Mouse (Mus musculus) limb, embryonic 13.5 days (tissue): ENCODE measurements at regions not wholly inside any gene's neighbourhood (a gene's known extent, or its start where the extent isn't known, plus 50 kb on each side); places are given as distances from the start of the nearest gene placed in this dataset.

Source experiments
- ATAC-seq: fragments of 200-750 bp; cut with Nextera tagmentation; 2 replicates; pipeline ENCODE4 v1.8.0; 2017; ENCODE audit warnings: low read depth, moderate number of reproducible peaks, moderate TSS enrichment; ENCODE audit not compliant: low FRiP score
- H3K27ac ChIP-seq: fragments of 300-500 bp; sonication (generic); 2 replicates; pipeline ENCODE4 v1.5.1; 2015; ENCODE audit warnings: inconsistent platforms, mild to moderate bottlenecking, moderate library complexity
- H3K27me3 ChIP-seq: fragments of 300-500 bp; sonication (generic); 2 replicates; pipeline ENCODE4 v1.6.1; 2015; ENCODE audit warnings: mild to moderate bottlenecking, inconsistent platforms
- H3K36me3 ChIP-seq: fragments of 300-500 bp; sonication (generic); 2 replicates; pipeline ENCODE4 v1.6.1; 2015; ENCODE audit warnings: inconsistent platforms, mild to moderate bottlenecking, moderate library complexity
- H3K4me1 ChIP-seq: fragments of 300-500 bp; sonication (generic); 2 replicates; pipeline ENCODE4 v1.6.1; 2015; ENCODE audit warnings: inconsistent platforms
- H3K4me2 ChIP-seq: fragments of 300-500 bp; sonication (generic); replicated peaks from 2 replicates; pipeline ENCODE4 v1.6.1; 2015; ENCODE audit warnings: inconsistent platforms, mild to moderate bottlenecking, moderate library complexity
- H3K4me3 ChIP-seq: fragments of 300-500 bp; sonication (generic); 2 replicates; pipeline ENCODE4 v1.5.1; 2015; ENCODE audit warnings: moderate library complexity, mild to moderate bottlenecking, inconsistent platforms
- H3K9ac ChIP-seq: fragments of 300-500 bp; sonication (generic); 2 replicates; pipeline ENCODE4 v1.6.1; 2015; ENCODE audit warnings: mild to moderate bottlenecking, inconsistent platforms
- H3K9me3 ChIP-seq: fragments of 300-500 bp; sonication (generic); 2 replicates; pipeline ENCODE4 v1.6.1; 2016; ENCODE audit warnings: inconsistent platforms
- WGBS: fragments of 180-500 bp; shearing (Covaris S2); methylation state at CpG from one replicate; pipeline ENCODE4 v1.1.7; 2015; 5-methylcytosine and 5-hydroxymethylcytosine counted together

GRCm38 (mm10) chr9:80961818-80962217 is 496.5 kb upstream of the Impg1 start:
- no peak overlapping the region for H3K9ac ChIP-seq
- ATAC-seq = no peak
- H3K4me1 ChIP-seq = no peaks in the 10 kb centered on the region
- no peaks in the 10 kb centered on the region for H3K27me3 ChIP-seq
- H3K9me3 ChIP-seq = no peaks in the 10 kb centered on the region
- 81% methylated on average over 2 of the region's 2 CpGs for WGBS
- no peak overlapping the region for H3K4me3 ChIP-seq
- H3K36me3 ChIP-seq = no peaks in the 10 kb centered on the region
- H3K27ac ChIP-seq = no peak overlapping the region
- H3K4me2 ChIP-seq = no peak overlapping the region

- no peaks in the 10 kb centered on the region for H3K9me3 ChIP-seq
- no peak overlapping the region for H3K9ac ChIP-seq
- 57% methylated on average over 2 of the region's 2 CpGs for WGBS
- no peaks in the 10 kb centered on the region for H3K36me3 ChIP-seq
- ATAC-seq = no peak
- no peak overlapping the region for H3K4me2 ChIP-seq
- no peak overlapping the region for H3K27ac ChIP-seq
- no peak overlapping the region for H3K4me3 ChIP-seq
- H3K4me1 ChIP-seq = no peaks in the 10 kb centered on the region
- no peaks in the 10 kb centered on the region for H3K27me3 ChIP-seq
These were observed 477.7 kb upstream of the Impg1 start for GRCm38 (mm10) chr9:80942991-80943390.

- no peaks in the 10 kb centered on the region for H3K27me3 ChIP-seq
- H3K9ac ChIP-seq = no peak overlapping the region
- H3K36me3 ChIP-seq = no peaks in the 10 kb centered on the region
- no peak overlapping the region for H3K4me3 ChIP-seq
- no peak overlapping the region for H3K27ac ChIP-seq
- 61% methylated on average over 2 of the region's 2 CpGs for WGBS
- no peak overlapping the region for H3K4me2 ChIP-seq
- H3K9me3 ChIP-seq = no peaks in the 10 kb centered on the region
- ATAC-seq = no peak
- no peaks in the 10 kb centered on the region for H3K4me1 ChIP-seq
These were observed 476.1 kb upstream of the Impg1 start for GRCm38 (mm10) chr9:80941424-80941823.

- Histone ChIP-seq H3K4me2 (no peak overlapping the region), H3K27me3 (no peaks in the 10 kb centered on the region), H3K4me1 (no peaks in the 10 kb centered on the region), H3K36me3 (no peaks in the 10 kb centered on the region), H3K27ac (no peak overlapping the region), H3K9ac (no peak overlapping the region), H3K4me3 (no peak overlapping the region), H3K9me3 (no peaks in the 10 kb centered on the region)
- no peak for ATAC-seq
These were observed 473.0 kb upstream of the Impg1 start for GRCm38 (mm10) chr9:80938238-80938637.

GRCm38 (mm10) chr9:80930628-80931027 is 465.3 kb upstream of the Impg1 start:
- no peaks in the 10 kb centered on the region for H3K4me1 ChIP-seq
- no peak overlapping the region for H3K4me2 ChIP-seq
- H3K9ac ChIP-seq = no peak overlapping the region
- no peak for ATAC-seq
- WGBS = 57% methylated on average over 2 of the region's 2 CpGs
- no peaks in the 10 kb centered on the region for H3K36me3 ChIP-seq
- H3K27me3 ChIP-seq = no peaks in the 10 kb centered on the region
- no peak overlapping the region for H3K27ac ChIP-seq
- H3K9me3 ChIP-seq = no peaks in the 10 kb centered on the region
- no peak overlapping the region for H3K4me3 ChIP-seq

GRCm38 (mm10) chr9:80920304-80920703 is 455.0 kb upstream of the Impg1 start:
- Histone ChIP-seq H3K9ac (no peak overlapping the region), H3K4me3 (no peak overlapping the region), H3K27ac (no peak overlapping the region), H3K4me2 (no peak overlapping the region), H3K9me3 (no peaks in the 10 kb centered on the region), H3K4me1 (no peaks in the 10 kb centered on the region), H3K27me3 (no peaks in the 10 kb centered on the region), H3K36me3 (no peaks in the 10 kb centered on the region)
- no peak for ATAC-seq
- 88% methylated on average over 1 of the region's 1 CpGs for WGBS

GRCm38 (mm10) chr9:80913867-80914266 is 448.6 kb upstream of the Impg1 start:
- no peak overlapping the region for H3K4me3 ChIP-seq
- no peak overlapping the region for H3K27ac ChIP-seq
- no peak overlapping the region for H3K9ac ChIP-seq
- H3K9me3 ChIP-seq = no peaks in the 10 kb centered on the region
- no peaks in the 10 kb centered on the region for H3K36me3 ChIP-seq
- H3K4me2 ChIP-seq = no peak overlapping the region
- no peak for ATAC-seq
- H3K27me3 ChIP-seq = no peaks in the 10 kb centered on the region
- WGBS = 68% methylated on average over 2 of the region's 2 CpGs
- H3K4me1 ChIP-seq = no peaks in the 10 kb centered on the region

- Histone ChIP-seq H3K27me3 (no peaks in the 10 kb centered on the region), H3K27ac (no peak overlapping the region), H3K4me2 (no peak overlapping the region), H3K36me3 (no peaks in the 10 kb centered on the region), H3K9me3 (no peaks in the 10 kb centered on the region), H3K4me1 (no peaks in the 10 kb centered on the region), H3K4me3 (no peak overlapping the region), H3K9ac (no peak overlapping the region)
- no peak for ATAC-seq
These were observed 446.9 kb upstream of the Impg1 start for GRCm38 (mm10) chr9:80912177-80912576.

GRCm38 (mm10) chr9:80866807-80867206 is 401.5 kb upstream of the Impg1 start:
- no peak overlapping the region for H3K4me3 ChIP-seq
- H3K4me2 ChIP-seq = no peak overlapping the region
- H3K36me3 ChIP-seq = no peaks in the 10 kb centered on the region
- no peak overlapping the region for H3K9ac ChIP-seq
- no peak for ATAC-seq
- no peaks in the 10 kb centered on the region for H3K27me3 ChIP-seq
- no peaks in the 10 kb centered on the region for H3K9me3 ChIP-seq
- no peaks in the 10 kb centered on the region for H3K4me1 ChIP-seq
- WGBS = 72% methylated on average over 4 of the region's 4 CpGs
- no peak overlapping the region for H3K27ac ChIP-seq

GRCm38 (mm10) chr9:80858998-80859397 is 393.7 kb upstream of the Impg1 start:
- no peak for ATAC-seq
- Histone ChIP-seq H3K9ac (no peak overlapping the region), H3K4me3 (no peak overlapping the region), H3K4me1 (no peaks in the 10 kb centered on the region), H3K4me2 (no peak overlapping the region), H3K36me3 (no peaks in the 10 kb centered on the region), H3K9me3 (no peaks in the 10 kb centered on the region), H3K27me3 (no peaks in the 10 kb centered on the region), H3K27ac (no peak overlapping the region)
- WGBS = 45% methylated on average over 2 of the region's 2 CpGs

- no peak overlapping the region for H3K9ac ChIP-seq
- H3K4me3 ChIP-seq = no peak overlapping the region
- WGBS = 60% methylated on average over 3 of the region's 3 CpGs
- no peak overlapping the region for H3K4me2 ChIP-seq
- H3K27me3 ChIP-seq = no peaks in the 10 kb centered on the region
- H3K27ac ChIP-seq = no peak overlapping the region
- no peaks in the 10 kb centered on the region for H3K9me3 ChIP-seq
- no peak for ATAC-seq
- no peaks in the 10 kb centered on the region for H3K4me1 ChIP-seq
- H3K36me3 ChIP-seq = no peaks in the 10 kb centered on the region
These were observed 382.9 kb upstream of the Impg1 start for GRCm38 (mm10) chr9:80848190-80848589.

GRCm38 (mm10) chr9:80832808-80833207 is 367.5 kb upstream of the Impg1 start:
- Histone ChIP-seq H3K9me3 (no peaks in the 10 kb centered on the region), H3K36me3 (no peaks in the 10 kb centered on the region), H3K4me2 (no peak overlapping the region), H3K27me3 (no peaks in the 10 kb centered on the region), H3K4me1 (no peaks in the 10 kb centered on the region), H3K4me3 (no peak overlapping the region), H3K27ac (no peak overlapping the region), H3K9ac (no peak overlapping the region)
- no peak for ATAC-seq
- WGBS = 85% methylated on average over 2 of the region's 2 CpGs

- no peak for ATAC-seq
- Histone ChIP-seq H3K27ac (no peak overlapping the region), H3K4me1 (no peaks in the 10 kb centered on the region), H3K27me3 (no peaks in the 10 kb centered on the region), H3K9ac (no peak overlapping the region), H3K36me3 (no peaks in the 10 kb centered on the region), H3K4me3 (no peak overlapping the region), H3K4me2 (no peak overlapping the region), H3K9me3 (no peaks in the 10 kb centered on the region)
- WGBS = 65% methylated on average over 1 of the region's 1 CpGs
These were observed 360.1 kb upstream of the Impg1 start for GRCm38 (mm10) chr9:80825346-80825745.

GRCm38 (mm10) chr9:80820066-80820465 is 354.8 kb upstream of the Impg1 start:
- H3K27me3 ChIP-seq = no peaks in the 10 kb centered on the region
- H3K4me1 ChIP-seq = no peaks in the 10 kb centered on the region
- H3K9ac ChIP-seq = no peak overlapping the region
- no peak for ATAC-seq
- no peak overlapping the region for H3K27ac ChIP-seq
- WGBS = 83% methylated on average over 3 of the region's 3 CpGs
- H3K4me3 ChIP-seq = no peak overlapping the region
- H3K9me3 ChIP-seq = no peaks in the 10 kb centered on the region
- H3K4me2 ChIP-seq = no peak overlapping the region
- H3K36me3 ChIP-seq = no peaks in the 10 kb centered on the region
